Mouse (Mus musculus): ENCODE results near the gene F5. TPM values are rescaled to one million over a fixed set of nuclear protein-coding genes. Genes with fewer than 3 reads are reported as not detected.

F5 gene
- 10 to 100 TPM in 1 of 4 experiments, 1 to 10 TPM in 1, under 1 TPM in 2; 0.94 to 14.2 (median 1.1) TPM for total RNA-seq (2022)

DNA sequence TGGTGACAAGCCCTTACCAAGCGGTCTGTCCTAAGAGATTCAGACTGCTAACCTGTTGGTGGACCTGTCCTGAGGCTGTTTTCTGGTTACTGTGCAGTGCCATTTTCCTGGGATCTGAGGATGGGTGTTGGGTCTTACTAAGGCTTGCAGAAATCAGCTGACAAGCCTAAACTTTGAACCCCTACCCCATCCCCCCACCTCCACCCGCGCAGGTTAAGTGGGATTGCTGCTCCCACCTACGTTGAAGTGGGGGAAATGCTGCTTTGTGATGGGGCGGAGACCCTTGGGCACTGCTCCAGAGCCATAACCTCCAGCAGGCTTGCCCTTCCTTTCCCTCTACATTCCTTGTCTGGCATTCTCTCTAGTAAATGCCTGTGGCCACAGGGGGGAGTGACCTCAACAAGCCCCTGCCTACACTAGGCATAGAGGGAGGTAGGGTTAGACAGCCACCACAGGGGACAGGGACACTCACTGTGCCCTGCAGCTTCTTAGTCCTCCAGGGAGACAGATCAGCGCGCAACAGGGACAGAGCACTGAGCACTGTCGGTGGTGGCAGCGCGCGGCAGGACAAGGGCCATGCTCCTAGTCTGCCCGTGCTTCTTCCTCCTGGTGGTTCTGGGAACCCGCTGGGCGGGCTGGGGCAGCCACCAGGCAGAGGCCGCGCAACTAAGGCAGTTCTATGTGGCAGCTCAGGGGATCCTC, at the start of gene F5:
TSS of gene F5 (plus strand) at position 452 of the 702 bp plus-strand sequence.
- DNase-seq (ENCODE audit: low spot score), result no peak

DNA sequence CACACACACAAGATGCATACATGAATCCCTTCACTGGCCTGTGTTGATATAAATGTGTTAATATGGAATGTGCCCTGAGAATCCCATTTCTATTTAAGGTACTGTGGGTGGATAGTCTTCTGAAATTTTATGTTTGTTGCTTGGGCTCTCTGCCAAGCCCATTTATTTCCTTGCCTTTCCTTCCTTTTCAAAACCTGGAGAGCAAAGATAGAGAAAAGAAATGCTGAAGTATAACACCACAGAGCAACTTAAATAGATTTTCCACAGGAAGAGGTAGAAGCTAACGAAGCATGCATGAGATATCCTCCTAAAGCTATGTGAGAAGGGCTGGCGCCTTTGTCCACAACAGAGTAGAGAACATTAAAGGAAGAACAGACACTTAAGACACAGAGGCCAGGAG, 41.9 kb upstream of the F5 start:
- DNase-seq (ENCODE audit: low spot score), result no peak

DNA sequence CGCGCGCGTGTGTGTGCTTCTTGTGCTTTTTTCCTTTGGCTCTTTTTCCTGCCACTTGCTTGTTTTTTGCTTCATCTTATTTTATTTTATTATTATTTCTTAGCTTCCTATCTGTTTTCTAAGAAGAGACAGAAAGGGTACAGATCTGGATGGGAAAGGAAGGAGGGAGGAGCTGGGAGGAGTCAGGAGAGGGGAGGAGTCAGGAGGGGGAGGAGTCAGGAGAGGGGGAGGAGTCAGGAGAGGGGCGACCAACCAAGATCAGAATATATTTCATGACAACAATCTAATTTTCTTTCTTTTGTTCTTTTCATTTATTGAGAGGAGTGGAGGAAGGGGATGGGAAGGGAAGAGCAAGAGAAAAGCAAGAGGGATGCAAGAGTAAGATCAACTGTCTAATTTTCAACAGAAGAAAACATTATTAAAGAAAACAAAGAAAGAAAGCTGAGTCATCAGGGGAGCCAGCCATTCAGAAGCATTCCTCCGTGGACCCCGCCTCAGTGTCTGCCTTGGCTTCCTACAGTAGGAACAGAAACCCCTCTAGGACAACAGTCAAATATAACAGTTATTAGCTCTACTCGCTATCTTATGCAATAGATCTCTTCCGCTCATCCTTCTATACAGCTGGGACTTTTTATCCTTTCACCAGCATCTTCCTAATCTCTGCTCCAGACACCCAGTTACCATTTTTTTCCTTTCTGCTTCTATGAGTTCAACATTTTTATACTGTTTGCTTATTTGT, 40.9 kb upstream of the F5 start:
- DNase-seq (ENCODE audit: low spot score), result no peak

DNA sequence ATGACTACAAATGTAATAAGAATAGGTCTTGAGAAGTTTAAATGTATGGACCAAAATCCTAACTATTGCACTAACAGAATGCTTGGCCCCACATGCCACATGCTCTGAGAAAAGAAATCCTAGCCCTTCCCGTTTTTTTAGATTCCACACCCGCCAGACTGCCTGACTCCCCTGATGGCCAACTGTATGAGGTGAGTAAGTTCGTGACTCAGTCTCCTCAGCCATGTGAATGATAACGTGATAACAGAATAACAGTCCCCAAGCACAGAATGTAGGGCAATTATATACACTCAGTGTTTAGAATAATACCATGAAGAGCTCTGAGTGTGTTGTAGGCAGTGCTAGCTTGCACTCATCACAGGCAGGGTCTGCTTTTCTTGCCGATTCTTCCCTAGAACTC, 37.4 kb upstream of the F5 start:
- DNase-seq (ENCODE audit: low spot score), result no peak

DNA sequence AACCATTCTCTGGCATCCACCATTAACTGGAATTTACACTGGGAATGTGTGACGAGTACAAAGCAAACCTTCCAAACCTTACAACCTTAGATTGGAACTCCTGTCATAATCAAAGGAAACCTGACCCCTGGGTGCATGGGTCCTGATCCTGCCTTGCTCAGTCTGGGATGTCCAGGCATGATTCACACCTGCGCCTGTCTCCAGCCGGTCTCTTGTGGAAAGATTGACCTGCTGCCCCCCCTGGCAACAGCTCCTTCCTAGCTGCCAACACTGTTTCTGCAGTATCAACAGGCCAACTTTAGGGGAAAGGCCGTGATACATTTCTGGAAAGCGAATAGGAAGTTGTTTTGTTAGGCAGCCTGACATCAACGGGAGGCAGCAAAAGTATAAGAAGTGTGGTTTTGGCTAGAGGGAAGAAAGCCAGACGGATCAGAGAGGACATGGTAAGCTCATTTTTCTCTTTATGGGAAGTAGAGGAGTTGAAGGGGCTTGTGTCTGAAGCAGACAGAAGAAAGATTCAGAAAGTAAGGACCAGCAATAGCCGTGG, 36.6 kb upstream of the F5 start, which contains the start of gene Selp:
TSS of gene Selp (plus strand) at position 318 of the 547 bp plus-strand sequence.
- DNase-seq (ENCODE audit: low spot score), result no peak

DNA sequence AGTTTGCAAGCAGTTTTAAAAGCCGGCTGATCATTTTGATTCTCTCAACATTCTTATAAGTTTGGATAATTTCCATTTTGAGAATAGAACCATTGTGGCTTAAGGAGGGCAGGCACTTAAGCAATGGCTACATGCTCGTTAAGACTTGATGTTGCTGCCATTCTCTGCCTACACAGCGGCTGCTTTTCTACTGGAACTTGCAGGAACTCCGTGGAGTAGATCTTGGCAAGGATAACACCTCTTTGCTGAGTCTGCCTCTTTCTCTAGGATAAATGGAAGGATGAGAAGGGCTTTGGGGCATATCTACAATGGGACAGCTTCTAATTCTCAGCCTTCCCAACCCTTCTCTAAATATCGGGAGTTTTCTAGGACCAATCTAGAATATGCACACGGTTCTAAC, 36.0 kb upstream of the F5 start:
- DNase-seq (ENCODE audit: low spot score), result no peak

DNA sequence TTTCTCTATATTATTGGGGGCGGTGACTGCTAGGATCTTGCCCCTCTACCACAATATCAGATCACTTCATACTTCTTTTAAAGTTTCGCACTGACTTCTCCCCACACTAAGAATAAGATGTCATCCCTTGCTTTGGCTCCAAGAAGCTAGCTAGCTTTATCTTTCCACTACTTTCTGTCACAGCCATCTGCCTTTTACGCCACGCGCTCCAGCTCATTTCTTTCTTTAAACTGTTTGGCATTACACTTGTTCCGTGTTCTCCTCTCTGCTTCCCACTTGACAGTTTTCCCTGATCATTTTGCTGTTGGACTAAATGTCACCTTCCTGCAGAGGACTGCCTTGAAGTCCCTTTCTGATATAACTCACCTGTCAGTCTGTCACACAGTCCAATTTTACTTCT, 33.8 kb upstream of the F5 start:
- DNase-seq (ENCODE audit: low spot score), result no peak

DNA sequence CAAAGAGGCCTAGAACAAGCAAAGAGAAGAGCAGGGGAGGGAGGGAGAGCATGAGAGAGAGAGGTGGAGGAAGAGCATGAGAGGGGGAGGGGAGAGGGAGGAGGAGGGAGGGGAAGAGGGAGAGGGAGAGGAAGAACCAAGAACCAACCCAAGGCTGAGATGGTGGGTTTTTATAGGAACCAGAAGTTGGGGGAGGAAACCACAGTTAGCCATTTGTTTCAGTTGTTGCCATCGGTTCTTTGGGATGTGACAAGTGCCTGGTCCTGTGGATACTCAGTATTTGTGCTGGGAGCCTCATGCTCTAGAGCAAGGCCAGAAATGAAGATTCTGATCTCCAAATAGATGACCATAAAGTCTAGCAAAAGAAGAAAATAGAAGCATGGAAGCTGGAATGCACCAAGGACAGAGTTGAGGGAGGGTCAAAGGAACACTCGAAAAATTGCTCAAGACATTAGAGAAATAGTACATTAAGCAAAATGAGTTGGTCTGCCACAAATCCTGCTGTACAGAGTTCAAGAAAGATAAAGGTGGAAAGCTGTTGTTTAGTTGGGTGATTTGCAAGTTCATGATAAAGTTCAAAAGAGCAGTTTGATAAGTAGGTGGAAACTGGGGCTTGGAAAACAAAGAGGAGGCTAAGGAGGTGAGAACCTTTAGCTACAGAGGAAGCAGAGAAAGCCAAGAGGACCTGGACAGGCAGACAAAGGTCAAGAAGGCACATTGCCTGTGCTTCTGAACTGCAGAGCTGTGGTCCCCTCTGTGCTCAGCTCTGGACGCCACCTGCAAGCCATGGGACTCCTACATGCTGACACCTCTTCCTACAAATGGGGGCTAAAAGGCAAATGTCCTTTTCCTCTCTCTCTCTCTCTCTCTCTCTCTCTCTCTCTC, 31.5 kb upstream of the F5 start:
- DNase-seq (ENCODE audit: low spot score), result no peak

DNA sequence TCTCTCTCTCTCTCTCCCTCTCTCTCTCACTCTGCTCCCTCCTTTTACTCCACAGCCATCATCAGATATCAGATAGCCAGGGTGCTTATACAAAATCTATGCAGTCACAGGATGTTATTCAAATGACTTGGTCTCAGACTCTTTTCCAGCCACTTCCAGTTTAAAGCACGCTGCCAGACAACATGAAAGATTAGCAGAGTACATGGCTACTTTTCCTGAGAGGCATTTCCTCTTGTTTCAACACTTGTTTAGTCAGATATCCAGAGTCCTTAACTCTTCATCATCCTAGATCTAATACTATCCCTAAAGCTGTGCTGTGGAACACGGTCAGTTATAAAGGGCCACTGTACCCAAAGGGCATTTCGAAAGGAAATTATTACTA, 30.9 kb upstream of the F5 start:
- no peak for DNase-seq (ENCODE audit: low spot score)

DNA sequence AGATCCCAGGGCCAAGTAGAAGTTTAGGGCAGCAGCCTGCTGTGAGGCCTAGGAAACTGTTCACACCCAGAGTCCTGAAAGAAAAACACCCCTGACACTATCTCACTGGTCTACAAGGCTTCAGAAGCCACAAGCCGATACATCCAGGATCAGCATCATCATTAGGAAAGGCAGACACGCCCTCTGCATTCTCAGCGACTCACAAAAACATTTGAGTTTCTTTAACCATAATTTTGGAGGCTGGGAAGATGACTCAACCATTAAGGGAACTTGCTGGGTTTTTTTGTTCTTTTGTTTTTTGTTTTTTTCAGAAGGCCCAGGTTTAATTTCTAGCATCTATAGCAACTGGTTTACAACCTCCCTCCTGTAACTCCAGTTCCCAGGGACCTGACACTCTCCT, 27.8 kb upstream of the F5 start:
- DNase-seq (ENCODE audit: low spot score), result no peak

DNA sequence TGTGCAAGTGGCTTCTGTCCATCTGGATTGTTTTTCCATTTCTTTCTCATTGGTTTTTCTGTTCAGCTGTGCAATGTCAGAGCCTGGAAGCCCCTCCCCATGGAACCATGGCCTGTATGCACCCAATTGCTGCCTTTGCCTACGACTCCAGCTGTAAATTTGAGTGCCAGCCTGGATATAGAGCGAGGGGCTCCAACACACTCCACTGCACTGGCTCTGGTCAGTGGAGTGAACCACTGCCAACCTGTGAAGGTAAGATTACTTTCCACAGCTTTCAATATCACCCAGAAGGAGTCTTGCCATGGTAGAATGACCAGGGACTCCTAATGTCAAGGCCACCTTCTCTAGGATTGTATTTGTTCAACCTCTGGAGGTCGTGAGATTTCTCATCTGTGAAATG, 21.6 kb upstream of the F5 start:
- no peak for DNase-seq (ENCODE audit: low spot score)

DNA sequence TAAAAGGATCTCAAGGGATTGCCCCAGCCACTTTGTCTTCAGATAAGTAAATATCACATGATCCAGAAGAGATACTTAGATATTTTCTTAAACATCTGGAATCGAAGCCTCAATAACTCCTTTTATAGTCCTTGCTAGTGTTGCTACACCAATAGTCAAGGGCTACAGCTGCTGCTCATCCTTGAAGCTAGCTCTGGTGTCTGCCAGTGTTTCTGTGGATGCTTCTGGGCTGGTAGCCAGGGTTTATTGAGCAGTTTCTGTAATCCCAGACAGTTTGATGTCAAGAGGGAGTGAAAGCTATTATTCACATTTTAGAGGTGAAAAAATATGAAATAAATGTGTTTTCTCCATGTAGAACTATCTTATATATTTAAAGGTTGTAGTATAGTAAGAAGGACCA, 19.0 kb upstream of the F5 start:
- DNase-seq (ENCODE audit: low spot score), result no peak

DNA sequence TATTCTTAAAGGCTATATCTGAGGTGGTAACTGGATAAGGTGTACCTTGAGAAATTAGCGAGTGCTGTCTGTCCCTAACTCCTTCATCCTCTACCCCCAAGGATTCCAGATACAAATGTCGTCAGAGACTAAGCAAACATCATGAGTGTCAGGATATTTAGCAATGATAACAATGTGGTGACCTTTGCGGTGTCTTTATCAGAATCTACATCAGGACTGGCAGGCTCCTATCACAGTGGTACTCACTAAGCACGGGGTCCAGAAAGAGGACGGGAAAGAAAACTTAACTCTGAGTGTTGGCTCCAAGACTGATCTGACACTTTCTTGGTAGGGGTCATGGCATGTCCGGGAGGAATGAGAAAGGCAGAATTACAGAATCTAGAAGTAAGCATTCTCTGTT, 17.5 kb upstream of the F5 start:
- no peak for DNase-seq (ENCODE audit: low spot score)

DNA sequence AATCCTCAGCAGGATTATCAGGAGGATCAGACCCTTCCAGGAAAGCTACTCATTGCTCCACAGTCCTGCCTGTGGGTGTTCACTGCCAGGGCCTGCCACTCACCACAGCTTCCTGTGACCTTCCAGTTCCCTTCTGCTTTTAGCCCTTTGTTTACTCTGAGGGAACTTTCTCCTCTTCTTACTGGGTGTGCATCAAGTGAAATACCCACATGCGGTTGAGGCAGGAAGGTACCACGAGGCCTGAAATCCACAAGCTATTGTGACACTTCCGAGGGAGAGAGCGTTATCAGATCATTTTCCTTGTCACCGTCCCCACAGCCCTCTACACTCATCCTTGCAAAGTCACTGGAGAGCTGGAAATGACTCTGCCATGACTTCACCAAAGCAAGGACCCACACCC, 16.3 kb upstream of the F5 start:
- DNase-seq (ENCODE audit: low spot score), result no peak

DNA sequence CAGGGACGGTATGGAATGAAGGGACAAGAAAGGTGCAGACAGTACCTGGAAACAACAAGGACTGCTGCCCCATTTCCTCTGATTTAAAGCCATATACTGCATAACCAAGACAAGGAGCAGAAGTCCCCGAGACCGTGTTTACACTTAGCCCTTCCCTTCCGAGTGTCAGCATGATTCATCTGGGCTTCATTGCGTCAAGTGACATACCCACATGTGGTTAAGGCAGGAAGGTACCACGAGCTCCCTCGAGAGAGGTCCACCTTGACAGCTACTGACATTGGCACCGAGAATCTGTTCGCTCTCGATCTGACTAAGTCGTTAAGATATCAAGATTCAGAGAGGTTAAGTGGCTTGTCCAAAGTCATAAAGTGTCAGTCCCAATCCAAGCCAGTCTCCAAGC, 15.7 kb upstream of the F5 start:
- no peak for DNase-seq (ENCODE audit: low spot score)

DNA sequence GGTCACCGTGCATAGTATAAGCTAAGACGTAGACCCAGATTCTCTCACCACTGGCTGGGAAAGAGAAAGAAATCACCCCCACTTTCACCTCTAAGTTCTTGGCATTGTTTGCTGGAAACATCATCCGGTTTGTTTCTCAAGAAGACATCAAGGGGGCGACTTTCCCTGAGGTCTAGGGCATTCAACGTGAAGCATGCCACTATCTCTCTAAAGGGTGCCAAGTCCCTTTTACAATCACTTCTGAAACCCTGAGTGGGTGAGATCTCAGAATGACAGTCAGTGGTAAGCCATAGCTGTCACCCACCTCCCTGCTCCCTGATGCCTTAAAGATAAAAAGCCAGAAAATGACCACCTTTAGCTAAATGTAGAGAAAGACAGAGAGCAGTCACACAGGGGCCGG, 15.0 kb upstream of the F5 start:
- no peak for DNase-seq (ENCODE audit: low spot score)

DNA sequence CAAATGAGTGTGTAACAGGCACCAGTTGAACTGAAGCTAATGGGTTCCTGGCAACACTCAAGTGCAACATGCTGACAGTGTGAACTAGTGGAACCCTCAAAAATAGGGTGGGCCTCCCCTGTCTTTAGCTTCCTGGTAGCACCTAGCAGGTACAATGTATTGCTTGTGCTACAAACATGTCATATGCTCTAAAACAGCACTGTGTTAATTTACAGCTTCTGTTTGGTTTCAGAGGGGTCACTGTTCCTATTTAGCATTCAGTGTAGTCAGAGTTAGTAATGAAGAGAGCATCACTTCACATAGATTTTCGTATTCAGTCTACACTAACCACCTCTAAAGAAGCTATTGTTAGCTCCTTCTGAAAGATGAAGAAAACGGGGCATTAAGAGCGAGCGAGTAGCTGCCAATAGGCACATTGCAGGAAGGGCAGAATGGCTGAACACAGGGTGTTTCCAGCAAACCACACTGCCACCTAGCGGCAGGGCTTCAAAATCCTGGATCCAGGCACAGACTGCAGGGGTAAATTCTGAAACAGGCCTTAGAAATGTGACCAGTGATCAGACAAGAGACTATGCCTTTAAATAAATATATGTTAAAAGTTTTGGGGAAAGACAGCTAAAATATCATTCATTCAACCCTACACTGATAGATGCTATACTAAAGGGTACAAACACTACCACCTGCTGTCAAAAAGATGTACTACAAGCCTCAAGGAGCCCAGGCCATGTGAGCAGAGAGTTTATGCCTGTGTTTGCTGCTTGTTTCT, 13.1 kb upstream of the F5 start:
- DNase-seq (ENCODE audit: low spot score), result peak; percentile 70

DNA sequence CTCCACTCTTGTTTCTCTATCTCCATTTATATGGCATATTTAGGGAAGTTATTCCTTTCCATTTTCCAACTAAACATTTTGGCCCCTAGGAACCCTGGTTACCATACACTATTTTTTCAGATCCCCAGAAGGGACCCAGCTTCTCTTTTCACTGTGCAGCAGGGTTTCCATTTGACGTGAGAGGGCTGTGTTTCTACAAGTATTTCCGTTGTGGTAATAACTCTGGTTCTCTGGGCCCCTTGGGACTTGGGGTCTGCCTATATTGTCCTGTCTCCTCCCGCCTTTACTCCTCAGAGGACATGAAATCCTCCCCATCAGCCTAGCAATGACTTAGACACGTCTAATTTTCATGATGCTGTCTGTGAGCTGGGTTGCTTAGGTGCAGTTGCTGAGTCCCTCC, 12.2 kb upstream of the F5 start:
- no peak for DNase-seq (ENCODE audit: low spot score)

DNA sequence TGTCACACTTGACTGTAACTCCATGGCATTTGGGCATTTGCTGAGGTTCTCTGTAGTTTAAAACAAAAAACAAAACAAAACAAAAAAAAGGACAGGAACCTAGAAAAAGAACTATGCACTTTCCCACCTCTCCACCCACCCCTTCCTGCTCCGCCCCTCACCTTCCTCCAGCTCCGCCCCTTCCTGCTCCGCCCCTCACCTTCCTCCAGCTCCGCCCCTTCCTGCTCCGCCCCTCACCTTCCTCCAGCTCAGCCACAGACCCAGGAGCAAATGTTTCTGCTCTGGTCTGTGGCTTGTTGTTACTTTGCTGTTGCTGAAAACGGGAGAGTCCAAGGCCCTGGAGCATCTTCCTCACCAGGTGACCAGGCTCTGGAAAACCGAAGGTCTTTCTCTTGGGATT, 2.6 kb upstream of the F5 start:
- DNase-seq (ENCODE audit: low spot score), result no peak

DNA sequence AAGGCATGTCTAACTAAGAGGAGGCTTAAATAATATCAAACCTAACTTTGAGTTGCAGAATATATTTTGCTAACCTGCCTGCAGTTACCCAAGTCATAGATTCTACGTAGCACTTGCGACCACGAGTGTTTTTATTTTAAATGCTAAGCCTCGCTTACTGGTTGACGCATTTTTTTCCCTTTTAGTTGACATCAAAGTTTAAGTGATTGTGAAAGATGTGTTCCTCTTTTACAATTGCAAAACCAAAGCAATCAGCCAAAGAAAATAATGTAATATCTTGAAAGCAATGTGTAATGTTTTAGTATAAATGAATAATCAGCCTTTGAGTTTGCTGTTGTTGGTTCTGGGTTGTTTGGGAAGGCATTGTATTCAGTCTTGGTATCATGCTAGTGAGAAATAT, 1.2 kb downstream of the F5 start:
- no peak for DNase-seq (ENCODE audit: low spot score)

DNA sequence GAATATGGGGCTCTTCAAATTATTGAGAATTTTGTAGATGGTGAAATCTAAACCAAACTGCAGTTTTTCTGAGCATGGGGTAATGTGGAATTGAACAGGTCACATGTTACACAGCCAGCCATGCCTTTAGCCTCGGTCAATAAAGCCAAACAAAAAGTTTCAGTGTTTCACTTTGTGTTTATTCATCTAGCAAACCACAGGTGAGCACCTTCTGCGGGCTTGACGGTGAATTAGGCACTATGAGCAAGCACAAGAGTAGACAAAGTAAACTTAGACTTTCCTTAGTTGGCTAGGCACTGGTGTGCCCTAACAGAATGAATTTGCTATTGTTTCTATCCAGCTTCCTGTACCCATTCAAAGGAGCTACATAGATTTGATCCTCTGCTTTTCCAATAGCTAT, 3.3 kb downstream of the F5 start:
- DNase-seq (ENCODE audit: low spot score), result no peak
